Mouse (Mus musculus): ENCODE measurements around the gene Zfp953. TPM values are rescaled to one million over a fixed set of nuclear protein-coding genes. Genes with fewer than 3 reads are reported as not detected.
"Not testable (repeated sequence)": the region's sequence is repeated elsewhere in the genome, so short reads cannot be mapped to it uniquely, and the experiment has no call there.

The Zfp953 gene
- total RNA-seq (2021): 1 to 10 TPM; 1.2 to 1.5 TPM

GRCm38 (mm10) chr13:67360131-67360744, at the start of gene Zfp953, which contains the start of gene Gm28044:
Gene Zfp953, minus strand, starts transcription at chr13:67360605.
Gene Gm28044, minus strand, starts transcription at chr13:67360536.
- intact Hi-C loops (cut with DNase I): loop anchor here (2.0 to 5.0 kb wide), 3 partner anchors 25 to 298 kb away; partner anchors contain the start of genes Zfp429 and Zfp712
- DNase-seq (ENCODE audit: low spot score): peak; percentile 71

GRCm38 (mm10) chr13:67399183-67399903, 38.9 kb upstream of the Zfp953 start, which contains the start of gene Zfp429:
Gene Zfp429, minus strand, starts transcription at chr13:67399819.
- intact Hi-C loops (cut with DNase I): loop anchor here (5.0 kb wide), 1 partner anchor 37 kb away; the partner anchor contains the start of genes Gm28044 and Zfp953
- peak; percentile 58 for DNase-seq (ENCODE audit: low spot score)

GRCm38 (mm10) chr13:67376255-67376654, 15.8 kb upstream of the Zfp953 start:
- DNase-seq (ENCODE audit: low spot score); intact Hi-C loops (cut with DNase I): not testable (repeated sequence)

GRCm38 (mm10) chr13:67375050-67375911, 14.9 kb upstream of the Zfp953 start, which contains the start of the genes Gm28041 and Zfp456:
Gene Gm28041, minus strand, starts transcription at chr13:67375733.
Gene Zfp456, minus strand, starts transcription at chr13:67375810.
- peak; percentile 53 for DNase-seq (ENCODE audit: low spot score)
- intact Hi-C loops (cut with DNase I): not testable (repeated sequence)

- DNase-seq (ENCODE audit: low spot score): no peak
- intact Hi-C loops (cut with DNase I): no loop called here
These were observed 8.6 kb downstream of the Zfp953 start for GRCm38 (mm10) chr13:67351854-67352253.

GRCm38 (mm10) chr13:67343422-67343821, 17.0 kb downstream of the Zfp953 start:
- intact Hi-C loops (cut with DNase I): no loop called here
- DNase-seq (ENCODE audit: low spot score): no peak

- no peak for DNase-seq (ENCODE audit: low spot score)
- intact Hi-C loops (cut with DNase I): loop anchor here (2.0 kb wide), 1 partner anchor 26 kb away; the partner anchor contains the start of gene Zfp457
These were observed 27.5 kb downstream of the Zfp953 start for GRCm38 (mm10) chr13:67332877-67333276.

GRCm38 (mm10) chr13:67332019-67332724, 28.2 kb downstream of the Zfp953 start, which contains the start of gene Zfp595:
Gene Zfp595, minus strand, starts transcription at chr13:67332570.
- intact Hi-C loops (cut with DNase I): loop anchor here (2.0 kb wide), 1 partner anchor 25 kb away; the partner anchor contains the start of gene Zfp457
- peak; percentile 77 for DNase-seq (ENCODE audit: low spot score)

- intact Hi-C loops (cut with DNase I): loop anchor here (2.0 to 5.0 kb wide), 3 partner anchors 26 to 178 kb away; partner anchors contain the start of gene Zfp595
- no peak for DNase-seq (ENCODE audit: low spot score)
These were observed 53.7 kb downstream of the Zfp953 start for GRCm38 (mm10) chr13:67306718-67307117.

GRCm38 (mm10) chr13:67305822-67306672, 54.4 kb downstream of the Zfp953 start, which contains the start of gene Zfp457:
Gene Zfp457, minus strand, starts transcription at chr13:67306485.
- peak; percentile 67 for DNase-seq (ENCODE audit: low spot score)
- intact Hi-C loops (cut with DNase I): loop anchor here (2.0 to 5.0 kb wide), 3 partner anchors 27 to 177 kb away; partner anchors contain the start of gene Zfp595

Other genes with a start within 250 kb of the Zfp953 start
- 1 to 10 TPM in 1 of 2 experiments, under 1 TPM in 1; 0.95 to 1.1 TPM for gene Rslcan18, start 244.3 kb downstream of the Zfp953 start, total RNA-seq (2021)
- 1 to 10 TPM; 4.4 to 5.8 TPM for gene Zfp759, start 238.9 kb downstream of the Zfp953 start, total RNA-seq (2021)
- gene Rsl1, start 187.4 kb downstream of the Zfp953 start, total RNA-seq (2021): 1 to 10 TPM; 2.9 to 3.8 TPM
- under 1 TPM; 0.84 to 0.96 TPM for gene Zfp455, start 166.1 kb downstream of the Zfp953 start, total RNA-seq (2021)
- 1 to 10 TPM; 1.3 to 3.0 TPM for gene Zfp458, start 82.1 kb downstream of the Zfp953 start, total RNA-seq (2021)
- gene Zfp457, start 54.1 kb downstream of the Zfp953 start, total RNA-seq (2021): 1 to 10 TPM; 3.6 to 3.7 TPM
- 1 to 10 TPM; 1.6 to 2.2 TPM for gene Zfp595, start 28.0 kb downstream of the Zfp953 start, total RNA-seq (2021)
- gene Gm28044, start 69 bp downstream of the Zfp953 start, total RNA-seq (2021): 1 to 10 TPM; 2.3 to 2.5 TPM
- gene Gm28041, start 15.1 kb upstream of the Zfp953 start, total RNA-seq (2021): 1 to 10 TPM in 1 of 2 experiments, under 1 TPM in 1; 0.70 to 2.1 TPM
- 1 to 10 TPM in 1 of 2 experiments, under 1 TPM in 1; 0.88 to 1.2 TPM for gene Zfp456, start 15.2 kb upstream of the Zfp953 start, total RNA-seq (2021)
- 1 to 10 TPM; 1.6 to 1.9 TPM for gene Zfp429, start 39.2 kb upstream of the Zfp953 start, total RNA-seq (2021)
- under 1 TPM; 0.26 to 0.48 TPM for gene Zfp459, start 60.8 kb upstream of the Zfp953 start, total RNA-seq (2021)
- 1 to 10 TPM; 7.1 to 7.8 TPM for gene Zfp874a, start 91.0 kb upstream of the Zfp953 start, total RNA-seq (2021)
- 10 to 100 TPM; 17.0 to 19.5 TPM for gene Zfp874b, start 123.7 kb upstream of the Zfp953 start, total RNA-seq (2021)
- 1 to 10 TPM; 3.8 to 4.6 TPM for gene Zfp58, start 139.9 kb upstream of the Zfp953 start, total RNA-seq (2021)
- gene Gm26965, start 165.5 kb upstream of the Zfp953 start, total RNA-seq (2021): not detected
- gene Zfp87, start 165.6 kb upstream of the Zfp953 start, total RNA-seq (2021): 10 to 100 TPM in 1 of 2 experiments, 1 to 10 TPM in 1; 5.9 to 11.1 TPM
- gene Zfp748, start 193.2 kb upstream of the Zfp953 start, total RNA-seq (2021): 1 to 10 TPM; 3.5 to 3.9 TPM
- 1 to 10 TPM; 4.0 to 5.6 TPM for gene Zfp729b, start 249.1 kb upstream of the Zfp953 start, total RNA-seq (2021)